Mouse (Mus musculus) forebrain, embryonic 15.5 days (tissue): Measurements from ENCODE around the gene Stat6. TPM values are rescaled to one million over a fixed set of nuclear protein-coding genes. Genes with fewer than 3 reads are reported as not detected.

ENCODE experiments used
- ATAC-seq: fragments of 200-750 bp; cut with Nextera tagmentation; replicated peaks from 2 replicates; pipeline ENCODE4 v1.8.0; 2017; ENCODE audit warnings: mild to moderate bottlenecking, moderate TSS enrichment, moderate library complexity
- H3K27ac ChIP-seq: fragments of 300-500 bp; sonication (generic); replicated peaks from 2 replicates; pipeline ENCODE4 v1.5.1; 2015; ENCODE audit warnings: mild to moderate bottlenecking, inconsistent platforms
- H3K27me3 ChIP-seq: fragments of 300-500 bp; sonication (generic); 2 replicates; pipeline ENCODE4 v1.6.1; 2015; ENCODE audit warnings: inconsistent platforms
- H3K36me3 ChIP-seq: fragments of 300-500 bp; sonication (generic); 2 replicates; pipeline ENCODE4 v1.6.1; 2015; ENCODE audit warnings: mild to moderate bottlenecking, inconsistent platforms
- H3K4me1 ChIP-seq: fragments of 300-500 bp; sonication (generic); 2 replicates; pipeline ENCODE4 v1.6.1; 2015; ENCODE audit warnings: inconsistent platforms
- H3K4me2 ChIP-seq: fragments of 300-500 bp; sonication (generic); replicated peaks from 2 replicates; pipeline ENCODE4 v1.6.1; 2015; ENCODE audit warnings: mild to moderate bottlenecking, inconsistent platforms
- H3K4me3 ChIP-seq: fragments of 300-500 bp; sonication (generic); 2 replicates; pipeline ENCODE4 v1.5.1; 2015; ENCODE audit warnings: mild to moderate bottlenecking, inconsistent platforms
- H3K9ac ChIP-seq: fragments of 300-500 bp; sonication (generic); replicated peaks from 2 replicates; pipeline ENCODE4 v1.6.1; 2015; ENCODE audit warnings: mild to moderate bottlenecking, inconsistent platforms
- H3K9me3 ChIP-seq: fragments of 300-500 bp; sonication (generic); 2 replicates; pipeline ENCODE4 v1.6.1; 2016; ENCODE audit warnings: inconsistent platforms
- WGBS: fragments of 180-500 bp; shearing (Covaris S2); methylation state at CpG from one replicate; pipeline ENCODE4 v1.1.7; 2015; ENCODE audit warnings: mixed read lengths; 5-methylcytosine and 5-hydroxymethylcytosine counted together
- polyA plus RNA-seq: library from polyadenylated mRNA; unstranded; fragments of >200 nt; fragmentation: Nextera tagmentation; extraction: Ambion mirVana; gene quantifications from 2 replicates; pipeline ENCODE4 v1.2.1, GENCODE M21; 2015

The Stat6 gene
- 3.4 and 3.7 TPM in 2 replicates for polyA plus RNA-seq

- 5% methylated on average over 37 of the region's 37 CpGs for WGBS
- H3K27ac ChIP-seq, result peak within 1 kb of the TSS; percentile 31
These were observed at the start of gene Stat6 for GRCm38 (mm10) chr10:127642772-127643552. Gene Stat6, plus strand, starts transcription at chr10:127642986.

DNA sequence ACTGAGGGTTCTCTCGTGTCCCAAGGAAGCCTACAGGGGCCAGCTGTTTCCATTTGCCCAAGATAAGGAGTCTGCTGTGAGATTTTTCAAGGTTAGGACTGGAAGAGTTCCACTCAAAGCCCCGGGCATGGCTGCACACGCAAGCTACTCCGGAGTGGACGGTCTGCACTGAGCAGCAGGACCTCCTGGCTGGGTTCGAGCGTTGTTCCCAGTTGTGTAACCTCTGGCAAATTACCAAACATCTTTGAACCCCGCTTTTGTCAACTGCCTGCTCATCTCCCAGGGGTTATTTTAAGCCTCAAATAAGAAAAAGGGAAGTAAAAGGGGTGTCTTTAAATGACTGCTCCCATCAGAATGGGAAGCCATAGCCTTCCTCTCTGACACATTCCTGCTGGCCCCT lies 48.4 kb upstream of the Stat6 start:
- peaks cover 16% of the 10 kb centered on the region for H3K4me1 ChIP-seq
- no peak for ATAC-seq
- H3K27me3 ChIP-seq, result no peaks in the 10 kb centered on the region
- H3K36me3 ChIP-seq, result peaks cover 64% of the 10 kb centered on the region
- no peak overlapping the region for H3K4me2 ChIP-seq
- no peak overlapping the region for H3K9ac ChIP-seq
- 90% methylated on average over 8 of the region's 8 CpGs for WGBS
- no peak overlapping the region for H3K27ac ChIP-seq
- no peaks in the 10 kb centered on the region for H3K9me3 ChIP-seq
- H3K4me3 ChIP-seq, result no peak overlapping the region

More at GRCm38 (mm10) chr10:127642772-127643552, at the start of gene Stat6:
- Histone ChIP-seq H3K4me2 (peak within 1 kb of the TSS; percentile 48), H3K4me3 (peak within 1 kb of the TSS; percentile 34), H3K4me1 (peaks cover 17% of the 10 kb centered on the region), H3K9ac (peak within 1 kb of the TSS; percentile 36; the same call in 1 of the 2 replicates), H3K9me3 (no peaks in the 10 kb centered on the region), H3K36me3 (no peaks in the 10 kb centered on the region), H3K27me3 (peaks cover 24% of the 10 kb centered on the region)
- peak; percentile 30; the same call in 1 of the 2 replicates for ATAC-seq

- 90% methylated on average over 30 of the region's 30 CpGs for WGBS
- Histone ChIP-seq H3K9ac (no peak overlapping the region), H3K9me3 (no peaks in the 10 kb centered on the region), H3K4me3 (no peak overlapping the region), H3K4me1 (peaks cover 16% of the 10 kb centered on the region), H3K27me3 (no peaks in the 10 kb centered on the region), H3K4me2 (no peak overlapping the region), H3K36me3 (peaks cover 64% of the 10 kb centered on the region), H3K27ac (no peak overlapping the region)
- no peak for ATAC-seq
These were observed 47.7 kb upstream of the Stat6 start for GRCm38 (mm10) chr10:127594930-127595715.

- peaks cover 16% of the 10 kb centered on the region for H3K4me1 ChIP-seq
- no peak overlapping the region for H3K9ac ChIP-seq
- WGBS, result 46% methylated on average over 7 of the region's 7 CpGs
- peak; percentile 31; the same call in 1 of the 2 replicates for ATAC-seq
- peak overlapping the region; percentile 17; the same call in 1 of the 2 replicates for H3K27ac ChIP-seq
- no peak overlapping the region for H3K4me2 ChIP-seq
- H3K27me3 ChIP-seq, result no peaks in the 10 kb centered on the region
- H3K36me3 ChIP-seq, result peaks cover 64% of the 10 kb centered on the region
- H3K4me3 ChIP-seq, result no peak overlapping the region
- no peaks in the 10 kb centered on the region for H3K9me3 ChIP-seq
These were observed 46.4 kb upstream of the Stat6 start for GRCm38 (mm10) chr10:127596321-127596941.

DNA sequence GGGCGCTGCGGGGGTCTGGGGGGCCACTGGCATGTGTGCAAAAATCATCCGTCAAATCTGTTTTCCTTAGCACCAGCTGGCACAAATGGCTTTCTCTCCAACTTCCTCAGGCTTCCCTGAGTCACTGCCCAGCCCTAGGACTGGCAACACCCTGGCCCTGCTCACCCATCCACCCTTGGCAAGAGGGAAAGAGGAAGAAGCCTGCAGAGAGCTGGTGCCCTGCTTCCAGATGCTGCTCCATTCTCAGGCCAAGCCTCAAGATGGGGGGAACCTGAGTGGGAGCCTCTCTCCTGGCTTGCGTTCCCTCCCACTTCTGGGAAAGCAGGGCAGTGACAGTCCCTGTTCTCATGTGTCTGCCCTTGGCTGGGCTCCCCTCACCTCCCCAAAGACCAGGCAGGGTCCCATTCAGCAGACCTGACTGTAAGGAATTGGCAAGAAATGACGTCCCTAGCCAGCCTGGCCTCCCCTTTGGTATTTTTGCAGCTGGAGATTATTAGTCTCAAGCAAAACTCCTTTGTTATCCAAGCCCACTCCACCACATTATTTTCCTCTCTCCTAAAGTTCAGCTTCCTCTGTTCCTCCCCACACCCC lies 45.4 kb upstream of the Stat6 start:
- Histone ChIP-seq H3K4me3 (no peak overlapping the region), H3K36me3 (peaks cover 64% of the 10 kb centered on the region), H3K4me1 (peaks cover 16% of the 10 kb centered on the region), H3K27me3 (no peaks in the 10 kb centered on the region), H3K27ac (peak overlapping the region; percentile 27; the same call in 1 of the 2 replicates), H3K4me2 (no peak overlapping the region), H3K9me3 (no peaks in the 10 kb centered on the region), H3K9ac (no peak overlapping the region)
- ATAC-seq, result no peak
- WGBS, result 82% methylated on average over 5 of the region's 5 CpGs

DNA sequence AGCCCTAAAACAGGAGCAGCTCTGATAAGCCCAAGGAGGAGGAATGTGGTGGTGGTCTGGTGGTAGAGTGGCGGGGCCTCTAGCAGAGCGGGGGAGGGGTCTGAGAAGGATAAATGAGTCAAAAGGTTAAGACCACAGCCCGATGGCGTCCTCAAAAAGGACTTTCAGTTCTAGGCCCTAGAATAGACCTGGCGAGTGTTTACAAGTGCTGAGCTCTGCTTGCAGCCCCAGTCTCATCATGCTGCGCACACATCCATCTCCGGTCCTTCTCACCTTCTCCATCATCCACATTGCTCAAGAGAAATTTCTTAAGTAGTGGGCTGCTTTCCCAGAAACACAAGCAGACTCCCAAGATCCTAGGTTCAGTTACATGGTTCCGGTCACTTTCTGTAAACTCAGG lies 44.2 kb upstream of the Stat6 start:
- WGBS, result 66% methylated on average over 8 of the region's 8 CpGs
- no peak overlapping the region for H3K4me3 ChIP-seq
- no peak for ATAC-seq
- H3K9me3 ChIP-seq, result no peaks in the 10 kb centered on the region
- peaks cover 16% of the 10 kb centered on the region for H3K4me1 ChIP-seq
- no peak overlapping the region for H3K9ac ChIP-seq
- H3K27me3 ChIP-seq, result no peaks in the 10 kb centered on the region
- peaks cover 62% of the 10 kb centered on the region for H3K36me3 ChIP-seq
- no peak overlapping the region for H3K27ac ChIP-seq
- H3K4me2 ChIP-seq, result no peak overlapping the region

DNA sequence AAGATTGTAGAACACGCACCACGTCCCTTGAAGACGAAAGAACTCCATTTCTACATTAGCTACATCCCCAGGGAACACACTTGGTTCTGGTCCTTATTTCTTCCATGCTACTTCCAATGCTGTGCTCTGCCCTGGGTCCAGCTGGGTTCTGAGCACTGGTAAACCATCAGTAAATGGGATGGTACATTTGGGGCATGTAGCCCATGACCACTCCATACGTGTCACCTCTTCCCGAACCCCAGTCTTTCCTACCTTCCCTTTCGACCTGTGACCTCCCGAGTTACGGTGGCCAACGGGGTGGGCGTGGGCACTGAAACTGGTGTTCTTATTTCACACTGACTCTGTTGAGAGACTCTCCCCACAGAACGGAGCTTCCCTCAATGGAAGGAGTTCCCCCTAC lies 43.5 kb upstream of the Stat6 start:
- Histone ChIP-seq H3K9ac (no peak overlapping the region), H3K4me3 (no peak overlapping the region), H3K4me2 (no peak overlapping the region), H3K9me3 (no peaks in the 10 kb centered on the region), H3K27ac (no peak overlapping the region), H3K36me3 (peaks cover 62% of the 10 kb centered on the region), H3K27me3 (no peaks in the 10 kb centered on the region), H3K4me1 (peaks cover 16% of the 10 kb centered on the region)
- ATAC-seq, result no peak
- 89% methylated on average over 11 of the region's 11 CpGs for WGBS

- Histone ChIP-seq H3K27me3 (no peaks in the 10 kb centered on the region), H3K4me1 (peaks cover 16% of the 10 kb centered on the region), H3K36me3 (peaks cover 62% of the 10 kb centered on the region), H3K27ac (no peak overlapping the region), H3K9me3 (no peaks in the 10 kb centered on the region), H3K4me2 (no peak overlapping the region), H3K9ac (no peak overlapping the region), H3K4me3 (no peak overlapping the region)
- no peak for ATAC-seq
- 81% methylated on average over 17 of the region's 17 CpGs for WGBS
These were observed 42.8 kb upstream of the Stat6 start for GRCm38 (mm10) chr10:127599779-127600541.

GRCm38 (mm10) chr10:127602194-127602593 lies 40.6 kb upstream of the Stat6 start:
- Histone ChIP-seq H3K36me3 (peaks cover 77% of the 10 kb centered on the region), H3K9ac (no peak overlapping the region), H3K27me3 (no peaks in the 10 kb centered on the region), H3K27ac (no peak overlapping the region), H3K4me3 (no peak overlapping the region), H3K4me1 (peaks cover 4% of the 10 kb centered on the region; the same call in 1 of the 2 replicates), H3K4me2 (no peak overlapping the region), H3K9me3 (no peaks in the 10 kb centered on the region)
- WGBS, result 96% methylated on average over 6 of the region's 6 CpGs
- ATAC-seq, result no peak

DNA sequence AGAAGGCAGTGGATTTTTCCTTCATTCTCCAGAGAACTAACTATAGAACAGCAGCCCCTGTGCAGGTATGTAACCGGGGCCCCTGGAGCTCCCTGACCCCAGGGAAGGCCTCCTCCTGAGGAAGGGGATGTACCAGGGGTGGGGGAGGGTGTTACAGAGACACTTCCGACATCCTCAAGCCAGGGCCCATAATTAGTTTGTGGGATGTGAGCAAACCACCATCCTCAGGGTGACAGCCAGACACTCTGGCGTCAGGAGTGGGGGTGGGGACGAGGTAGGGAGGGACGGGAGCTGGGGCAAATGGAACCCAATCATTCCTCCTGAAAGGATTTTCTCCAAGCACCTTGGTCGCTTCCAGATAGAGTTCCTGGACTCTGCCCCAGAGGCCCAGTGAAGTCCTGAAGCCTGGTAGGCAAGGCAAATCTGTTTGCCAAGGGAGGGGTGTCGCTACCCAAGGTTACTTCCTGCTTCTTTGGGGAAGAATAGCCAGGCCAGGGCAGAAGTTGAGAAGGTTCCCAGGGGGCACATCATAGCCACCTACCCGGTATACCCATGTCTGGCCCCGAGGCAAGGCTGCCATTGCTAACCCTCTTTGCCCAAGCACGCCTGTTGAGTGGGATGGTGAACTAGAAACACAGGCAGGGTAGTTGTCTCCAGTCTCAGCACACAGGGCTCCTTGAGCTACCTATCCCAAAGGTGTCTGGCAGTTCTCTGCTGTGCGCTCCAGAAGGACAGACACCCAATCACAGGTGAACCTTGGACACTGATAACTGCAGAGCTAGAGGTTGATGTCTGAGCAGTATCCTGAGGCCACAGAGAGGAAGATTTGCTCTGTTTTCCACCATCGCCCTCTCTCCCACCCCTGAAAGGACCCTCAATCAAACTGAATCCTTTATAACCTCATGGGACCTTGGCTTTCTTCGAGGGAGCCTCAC lies 39.1 kb upstream of the Stat6 start:
- H3K4me2 ChIP-seq, result no peak overlapping the region
- no peaks in the 10 kb centered on the region for H3K9me3 ChIP-seq
- H3K36me3 ChIP-seq, result peaks cover 88% of the 10 kb centered on the region
- no peaks in the 10 kb centered on the region for H3K27me3 ChIP-seq
- 84% methylated on average over 13 of the region's 13 CpGs for WGBS
- H3K9ac ChIP-seq, result no peak overlapping the region
- no peak overlapping the region for H3K27ac ChIP-seq
- H3K4me1 ChIP-seq, result no peaks in the 10 kb centered on the region
- no peak for ATAC-seq
- no peak overlapping the region for H3K4me3 ChIP-seq
